Mouse (Mus musculus): ENCODE results near the gene Ipo8. TPM values are rescaled to one million over a fixed set of nuclear protein-coding genes. Genes with fewer than 3 reads are reported as not detected.

Gene Ipo8
- polyA plus RNA-seq, 1 experiment from 2014 or later = 13.7 TPM

DNA sequence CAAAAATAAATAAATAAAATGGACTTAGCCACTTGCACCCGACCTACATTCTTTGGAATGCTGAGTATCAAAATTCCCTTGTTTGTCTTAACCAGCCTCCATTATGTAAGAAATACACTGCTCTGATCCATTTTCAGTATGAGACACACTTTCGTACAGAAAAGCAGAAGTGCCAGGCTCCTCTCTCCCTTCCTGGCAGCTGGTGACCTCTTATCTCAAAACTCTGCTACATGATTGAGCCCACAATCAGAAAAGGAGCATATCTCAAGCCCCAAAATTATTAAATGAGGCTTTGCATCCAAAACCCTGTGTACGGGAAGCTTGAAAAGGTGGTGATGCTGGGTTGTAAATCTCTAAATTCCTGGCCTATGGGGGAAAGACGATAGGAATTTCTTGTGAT lies 69.8 kb downstream of the Ipo8 start:
- no peak for DNase-seq (ENCODE audit: low spot score)

DNA sequence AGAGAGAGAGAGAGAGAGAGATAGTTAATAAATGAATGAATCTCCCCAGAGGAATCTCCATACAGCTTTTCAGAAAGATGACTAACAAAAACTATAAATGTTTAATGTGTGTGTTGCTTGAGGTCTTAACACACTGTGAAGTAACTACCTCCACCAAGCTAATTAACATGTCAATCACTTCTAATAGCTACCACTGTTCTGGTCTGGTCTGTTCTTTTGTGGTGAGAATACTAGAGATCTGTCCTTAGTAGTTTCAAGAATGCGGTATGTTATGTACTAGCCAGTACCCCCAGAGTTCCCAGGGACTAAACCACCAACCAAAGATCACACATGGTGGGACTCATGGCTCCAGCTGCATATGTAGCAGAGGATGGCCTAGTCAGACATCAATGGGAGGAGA lies 74.7 kb downstream of the Ipo8 start:
- DNase-seq (ENCODE audit: low spot score) = no peak

DNA sequence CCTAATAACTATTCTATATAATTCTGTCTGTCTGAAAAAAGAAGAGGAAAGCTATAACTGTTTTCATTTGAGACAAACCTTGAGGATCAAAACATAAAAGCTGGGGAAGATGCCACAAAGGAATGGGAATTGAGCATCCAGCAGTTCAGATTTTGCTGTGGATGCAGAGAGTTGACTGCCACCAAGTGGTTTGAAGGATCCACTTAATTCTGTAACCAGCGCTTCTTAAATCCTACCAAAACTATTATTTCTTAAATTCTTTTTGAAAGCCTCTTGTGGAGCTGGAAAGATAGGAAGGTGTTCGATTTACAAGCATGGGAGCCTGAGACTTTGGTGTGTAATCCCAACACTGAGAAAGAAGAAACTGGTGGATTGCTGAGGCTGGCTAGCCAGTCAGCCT lies 79.9 kb downstream of the Ipo8 start:
- DNase-seq (ENCODE audit: low spot score) = no peak

GRCm38 (mm10) chr6:148750183-148750582 lies 81.1 kb downstream of the Ipo8 start:
- no peak for DNase-seq (ENCODE audit: low spot score)

- DNase-seq (ENCODE audit: low spot score) = no peak
Observed at GRCm38 (mm10) chr6:148740521-148741226, 90.6 kb downstream of the Ipo8 start.

- DNase-seq (ENCODE audit: low spot score) = no peak
Observed at GRCm38 (mm10) chr6:148736390-148736789, 94.9 kb downstream of the Ipo8 start.

GRCm38 (mm10) chr6:148734012-148734411 lies 97.3 kb downstream of the Ipo8 start:
- DNase-seq (ENCODE audit: low spot score) = no peak

GRCm38 (mm10) chr6:148732920-148733319 lies 98.3 kb downstream of the Ipo8 start:
- DNase-seq (ENCODE audit: low spot score) = no peak

GRCm38 (mm10) chr6:148728571-148728970 lies 102.7 kb downstream of the Ipo8 start:
- no peak for DNase-seq (ENCODE audit: low spot score)

GRCm38 (mm10) chr6:148727871-148728524 lies 103.3 kb downstream of the Ipo8 start:
- no peak for DNase-seq (ENCODE audit: low spot score)

DNA sequence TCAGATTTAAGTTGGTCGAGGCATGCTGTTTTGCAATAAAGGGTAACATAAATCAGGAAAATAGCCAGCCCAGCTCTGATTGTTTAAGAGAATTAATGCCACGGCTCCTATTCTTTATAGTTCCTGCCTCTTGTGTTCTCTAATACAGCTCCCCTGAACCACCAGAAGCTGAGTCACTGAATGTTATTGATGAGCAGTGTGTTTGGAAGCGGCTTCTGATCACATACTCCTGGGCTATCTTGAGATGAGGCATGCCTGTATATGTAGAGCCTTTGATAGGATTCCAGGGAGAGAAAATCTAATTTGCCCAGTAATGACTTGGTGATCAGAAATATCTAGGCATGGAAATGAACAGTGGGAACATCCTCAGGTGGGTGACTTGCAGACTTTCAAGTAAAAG lies 106.8 kb downstream of the Ipo8 start:
- DNase-seq (ENCODE audit: low spot score) = no peak

Other genes with a start within 250 kb of the Ipo8 start
- 7.2 and 7.6 TPM in 2 replicates for gene Caprin2, start 64.8 kb upstream of the Ipo8 start, polyA plus RNA-seq (2015; fragmentation: Nextera tagmentation; extraction: Ambion mirVana)
- gene Sinhcaf, start 115.0 kb upstream of the Ipo8 start, polyA plus RNA-seq (2015; fragmentation: Nextera tagmentation; extraction: Ambion mirVana) = 79.5 and 80.9 TPM in 2 replicates